Mouse (Mus musculus): ENCODE measurements around the gene Mvb12a. TPM values are rescaled to one million over a fixed set of nuclear protein-coding genes. Genes with fewer than 3 reads are reported as not detected.
"Not testable (repeated sequence)": the region's sequence is repeated elsewhere in the genome, so short reads cannot be mapped to it uniquely, and the experiment has no call there.

The Mvb12a gene
- total RNA-seq, 2 experiments from 2014 or later: 28.4 to 28.5 TPM

DNA sequence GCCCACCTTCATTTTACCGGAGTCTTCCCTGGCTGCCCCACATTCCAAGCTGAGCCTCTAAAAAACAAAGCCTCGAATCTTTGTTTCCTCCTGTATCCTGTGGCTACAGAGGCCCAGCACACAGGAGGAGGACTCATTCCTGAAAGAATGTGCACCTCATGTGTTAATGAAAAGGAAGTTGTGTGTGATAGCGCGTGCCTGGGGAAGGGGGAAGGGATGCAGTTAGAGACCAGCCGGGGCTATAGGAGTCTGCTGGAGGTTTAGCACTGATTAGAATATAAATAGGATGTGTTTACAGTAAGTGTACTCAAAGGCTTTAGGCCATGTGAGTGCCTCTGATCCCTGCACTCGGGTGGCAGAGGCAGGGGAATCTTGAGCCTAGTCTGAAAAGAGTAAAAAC is 16.4 kb upstream of the Mvb12a start:
- no peak for DNase-seq

DNA sequence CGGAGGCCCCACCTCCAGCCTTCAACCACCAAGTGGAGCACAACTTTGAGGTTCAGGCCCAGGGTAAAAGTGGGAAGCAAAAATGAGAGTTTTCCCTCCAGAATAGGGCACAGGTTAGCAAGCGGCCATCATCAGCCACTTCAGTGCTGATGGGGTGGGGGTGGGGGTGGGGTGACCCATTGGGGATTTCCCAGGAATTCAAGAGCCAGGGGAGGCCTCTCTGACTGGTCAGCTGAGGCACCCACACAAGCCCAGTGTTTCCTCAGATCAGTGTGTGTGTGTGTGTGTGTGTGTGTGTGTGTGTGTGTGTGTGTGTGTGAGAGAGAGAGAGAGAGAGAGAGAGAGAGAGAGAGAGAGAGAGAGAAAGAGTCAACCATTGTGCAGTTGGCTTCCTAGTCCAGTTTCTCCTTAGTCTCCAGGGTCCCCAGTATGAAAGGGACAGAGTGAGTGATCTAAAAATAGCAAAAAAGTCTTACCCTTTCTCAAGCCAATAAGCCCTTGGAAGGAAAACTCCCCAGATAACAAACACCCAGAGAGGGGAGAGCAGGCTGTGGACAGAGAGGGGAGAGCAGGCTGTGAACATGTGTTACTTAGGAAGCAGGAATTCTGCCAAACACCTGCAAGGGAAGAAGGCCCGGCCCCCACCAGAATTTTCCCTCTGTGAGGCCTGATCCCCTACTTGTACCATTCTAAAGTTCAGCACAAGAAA is 15.4 kb upstream of the Mvb12a start:
- DNase-seq: peak in 1 of 2 experiments; percentile 33

DNA sequence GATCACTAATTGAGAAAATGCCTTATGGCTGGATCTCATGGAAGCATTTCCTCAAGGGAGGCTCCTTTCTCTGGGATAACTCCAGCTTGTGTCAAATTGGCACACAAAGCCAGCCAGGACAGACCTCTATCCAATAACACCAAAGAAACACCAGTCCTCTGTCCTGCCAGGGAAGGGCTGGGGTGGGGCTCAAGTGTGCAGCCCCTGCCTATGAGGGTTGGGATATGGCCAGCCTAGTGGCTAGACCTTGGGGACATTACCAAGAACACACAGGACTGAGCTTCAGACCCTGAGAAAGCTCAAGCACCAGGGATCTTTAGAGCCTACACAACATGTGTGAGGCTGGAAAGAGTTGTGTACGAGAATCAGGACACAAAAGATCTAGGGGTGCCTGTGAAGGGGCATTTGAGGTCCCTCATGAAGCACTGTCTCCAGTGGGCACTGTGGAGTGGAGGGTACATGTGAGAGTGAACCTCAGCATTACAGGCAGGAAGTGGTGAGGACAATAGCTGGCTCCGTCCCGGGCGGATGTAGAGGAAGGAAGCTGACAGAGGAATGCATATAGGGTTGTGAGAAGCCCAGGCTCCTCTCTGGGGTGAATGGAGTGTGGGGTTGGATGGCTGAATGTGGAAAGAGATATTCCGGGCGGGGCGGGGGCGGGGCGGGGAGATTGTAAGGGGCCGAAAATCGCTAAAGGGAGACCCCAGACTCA is 14.2 kb upstream of the Mvb12a start:
- DNase-seq: peak; percentile 59 to 73

DNA sequence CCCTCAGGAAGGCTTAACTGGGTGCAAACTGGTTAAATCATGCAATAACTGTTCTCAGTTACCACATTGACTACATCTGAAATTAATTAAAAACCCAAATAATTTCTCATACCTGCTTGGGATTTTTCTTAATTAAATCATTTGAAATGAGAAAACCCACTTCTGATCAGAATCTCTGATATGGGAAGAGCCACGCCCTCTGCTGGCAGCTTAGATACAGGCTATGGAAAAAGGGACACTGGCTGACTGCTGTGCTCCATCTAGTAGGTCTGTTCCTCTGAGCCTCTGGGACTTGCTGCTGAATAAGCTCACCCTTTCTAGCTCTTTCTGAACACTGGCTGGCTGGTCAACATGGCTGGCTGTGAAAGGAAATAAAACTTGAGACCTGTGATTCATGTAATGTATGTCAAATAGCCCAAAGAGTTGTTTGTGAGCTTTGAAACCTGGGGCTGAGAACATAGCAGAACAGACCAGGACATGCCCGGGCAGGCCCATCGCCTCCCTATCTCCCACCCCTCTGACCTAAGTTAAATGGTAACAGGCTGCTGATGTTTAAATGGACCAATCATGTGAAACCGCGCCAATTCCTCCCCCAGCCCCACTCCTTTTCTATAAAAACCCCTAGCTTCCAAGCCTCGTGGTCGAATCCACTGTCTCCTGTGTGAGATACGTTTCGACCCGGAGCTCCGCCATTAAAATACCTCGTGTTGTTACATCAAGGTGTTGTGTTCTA is 11.8 kb upstream of the Mvb12a start:
- DNase-seq: not testable (repeated sequence)

DNA sequence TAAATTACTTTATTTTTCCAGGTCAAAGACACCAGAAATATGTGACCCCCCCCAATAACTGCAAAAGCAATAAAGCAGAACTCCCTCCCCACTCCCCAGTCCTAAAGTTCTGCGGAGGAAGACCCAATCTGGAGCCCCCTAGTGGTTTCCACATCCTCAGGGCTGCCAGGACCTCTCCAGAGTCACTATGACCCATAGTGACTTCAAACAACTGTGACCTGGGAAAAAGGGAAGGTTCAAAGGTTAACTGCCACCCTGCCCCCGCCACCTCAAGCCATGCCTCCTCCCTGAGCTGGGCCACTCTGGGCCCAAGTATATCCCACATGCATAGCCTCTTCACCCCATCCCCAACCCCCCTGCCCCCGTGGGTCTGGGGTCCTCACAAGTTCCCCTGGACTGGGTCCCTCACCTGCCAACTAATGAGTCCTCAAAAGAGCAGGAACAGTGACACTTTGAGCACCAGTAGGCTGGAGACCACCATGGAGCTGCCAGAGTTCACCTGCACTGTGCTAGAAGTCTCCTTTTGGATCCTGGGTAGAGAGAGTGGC is 8.4 kb upstream of the Mvb12a start:
- DNase-seq: no peak

DNA sequence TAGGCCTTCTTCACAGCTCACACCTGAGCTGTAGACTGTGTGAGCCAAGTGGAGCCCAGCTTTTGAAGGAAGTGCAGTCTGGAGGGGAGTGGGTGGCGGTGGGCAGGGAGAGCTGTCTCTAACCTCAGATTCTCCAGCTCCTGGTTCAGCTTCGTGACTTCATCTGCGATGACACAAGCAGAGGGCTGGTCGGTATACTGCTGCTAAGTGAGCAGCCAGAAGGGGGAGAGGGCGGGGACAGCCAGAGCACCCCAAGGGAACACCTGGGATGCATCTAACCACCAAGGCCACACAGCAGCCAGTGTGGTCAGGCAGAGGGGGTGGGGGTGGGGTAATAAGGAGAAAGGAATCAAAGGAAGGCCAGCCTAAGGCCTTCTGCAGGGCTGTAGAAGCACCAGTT is 7.1 kb upstream of the Mvb12a start:
- DNase-seq: no peak

DNA sequence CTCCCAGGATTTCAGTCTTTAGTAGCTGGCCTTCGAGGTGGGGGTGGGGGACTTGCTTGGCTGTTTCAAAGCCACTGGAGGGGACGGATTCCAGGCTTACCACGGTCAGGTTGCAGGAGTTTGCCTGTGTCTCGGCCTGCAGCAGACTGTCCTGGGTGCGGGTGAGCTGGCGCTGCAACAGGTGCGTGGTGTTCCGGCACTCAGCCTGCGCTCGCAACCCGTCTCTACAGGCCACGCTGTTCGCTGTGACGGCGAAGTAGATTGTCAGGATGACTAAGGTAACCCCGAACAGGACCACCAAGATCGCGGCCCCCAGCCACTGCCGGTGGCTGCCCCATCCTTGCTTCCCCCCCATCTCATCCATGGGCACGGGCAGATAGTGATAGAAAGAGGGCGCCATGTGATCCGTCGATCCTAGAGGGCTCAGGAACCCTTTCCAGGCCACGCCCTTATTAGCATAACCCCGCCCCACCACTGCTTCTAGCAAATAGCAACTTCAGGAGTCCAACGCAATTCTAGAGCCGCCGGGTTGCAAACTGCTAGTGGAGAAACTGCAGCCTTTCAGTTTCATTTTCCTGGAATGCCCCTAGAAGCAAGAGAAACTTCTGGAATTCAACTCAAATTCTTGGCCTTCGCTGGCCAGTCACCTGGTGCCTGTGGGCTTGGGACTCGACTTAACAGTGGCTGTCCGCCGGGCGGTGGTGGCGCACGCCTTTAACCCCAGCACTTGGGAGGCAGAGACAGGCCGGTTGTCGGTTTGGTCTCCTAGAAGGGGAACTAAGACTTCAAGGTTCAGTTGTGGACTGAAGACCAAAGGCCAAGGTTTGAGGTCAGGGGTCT is 5.5 kb upstream of the Mvb12a start, which contains the start of gene Bst2:
Bst2 (minus strand) TSS at position 429 of the 840 bp plus-strand sequence.
- DNase-seq: peak; percentile 94 to 96

DNA sequence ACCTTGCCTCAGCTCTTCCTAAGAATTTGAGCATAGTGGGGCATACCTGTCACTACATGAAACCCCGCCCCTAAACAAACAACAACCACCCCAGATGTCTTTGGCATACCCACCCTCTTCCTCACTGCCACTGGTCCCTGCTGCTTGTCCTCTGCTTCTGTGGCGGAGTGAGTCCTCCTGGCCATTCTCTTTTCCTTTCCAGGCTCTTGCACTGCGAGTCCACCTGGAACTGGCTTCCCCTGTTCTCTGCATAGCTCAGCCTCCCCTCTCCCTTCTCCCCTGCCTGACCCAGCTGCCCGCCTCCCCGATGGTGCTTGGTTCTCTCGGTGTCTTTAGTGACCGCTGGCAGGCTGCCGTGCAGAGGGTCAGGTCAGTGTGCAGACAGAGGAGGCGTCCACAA is 1.0 kb downstream of the Mvb12a start:
- no peak for DNase-seq

DNA sequence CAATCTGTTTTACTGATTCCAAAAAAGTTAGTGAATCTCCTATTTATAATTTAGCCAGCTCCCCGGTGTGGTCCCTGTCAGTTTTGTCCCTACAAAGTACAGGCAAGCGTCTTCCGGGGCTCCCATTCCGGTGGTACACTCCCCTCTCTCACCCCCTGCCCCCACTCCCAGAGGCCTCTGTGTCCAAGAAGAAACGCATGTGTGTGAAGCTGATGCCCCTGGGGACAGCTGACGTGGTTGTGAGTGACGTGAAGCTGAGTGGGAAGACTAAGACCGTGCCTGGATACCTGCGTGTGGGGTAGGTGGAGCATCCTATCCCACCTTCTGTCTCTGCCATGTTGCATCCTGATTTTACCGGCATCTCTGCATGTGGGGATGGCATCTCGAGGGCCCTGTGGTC is 2.3 kb downstream of the Mvb12a start:
- DNase-seq: no peak

DNA sequence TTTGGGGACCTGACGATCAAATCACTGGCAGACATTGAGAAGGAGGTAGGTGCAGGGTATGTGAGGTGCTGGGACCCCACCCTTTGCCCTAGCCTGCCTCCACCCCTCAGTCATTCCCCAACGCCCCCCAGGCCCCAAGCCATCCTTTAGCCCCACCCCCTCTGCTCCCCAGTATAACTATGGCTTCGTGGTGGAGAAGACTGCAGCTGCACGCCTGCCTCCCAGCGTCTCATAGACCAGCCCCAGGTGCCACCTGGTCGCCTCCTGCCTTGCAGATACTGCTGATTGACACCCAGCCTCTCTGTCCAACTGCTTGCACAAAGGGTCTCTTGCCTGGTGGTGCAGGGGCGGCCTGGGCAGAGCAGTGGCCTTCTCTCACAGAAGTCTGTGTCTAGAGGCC is 4.9 kb downstream of the Mvb12a start:
- no peak for DNase-seq

DNA sequence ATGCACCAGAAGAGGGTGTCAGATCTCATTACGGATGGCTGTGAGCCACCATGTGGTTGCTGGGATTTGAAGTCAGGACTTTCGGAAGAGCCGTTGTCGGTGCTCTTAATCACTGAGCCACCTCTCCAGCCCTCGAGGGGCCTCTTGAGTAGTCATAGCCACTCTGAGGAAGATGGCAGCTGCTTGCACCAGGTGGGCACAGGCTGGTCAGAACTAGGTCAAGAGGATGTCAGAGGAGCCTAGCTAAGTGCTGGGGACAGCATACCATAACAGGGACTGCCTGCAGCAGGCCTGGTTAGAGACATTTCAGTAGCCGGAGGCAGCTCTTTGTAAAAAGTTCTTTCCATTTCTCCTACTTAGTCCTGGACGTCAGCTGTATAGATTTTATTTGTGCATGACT is 8.0 kb downstream of the Mvb12a start:
- DNase-seq: no peak

DNA sequence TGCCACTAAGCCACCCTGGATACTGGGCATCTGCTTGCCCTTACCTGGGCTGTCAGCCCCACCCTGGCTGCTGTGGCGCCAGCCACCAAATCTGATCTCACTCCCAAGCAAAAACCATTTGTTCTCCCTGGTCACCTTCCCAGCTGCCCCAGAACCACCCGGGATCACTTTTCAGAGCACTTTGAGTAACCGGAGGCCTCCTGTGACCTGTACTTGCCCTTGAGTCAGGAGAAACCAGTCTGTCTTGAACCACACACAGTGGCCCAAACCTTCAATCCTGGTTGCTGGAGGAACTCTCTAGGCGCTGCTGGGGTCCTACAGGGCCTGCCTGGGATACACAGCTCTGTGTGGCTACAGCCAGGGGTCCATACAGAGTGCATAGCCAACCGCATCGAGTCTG is 10.0 kb downstream of the Mvb12a start:
- DNase-seq: no peak

DNA sequence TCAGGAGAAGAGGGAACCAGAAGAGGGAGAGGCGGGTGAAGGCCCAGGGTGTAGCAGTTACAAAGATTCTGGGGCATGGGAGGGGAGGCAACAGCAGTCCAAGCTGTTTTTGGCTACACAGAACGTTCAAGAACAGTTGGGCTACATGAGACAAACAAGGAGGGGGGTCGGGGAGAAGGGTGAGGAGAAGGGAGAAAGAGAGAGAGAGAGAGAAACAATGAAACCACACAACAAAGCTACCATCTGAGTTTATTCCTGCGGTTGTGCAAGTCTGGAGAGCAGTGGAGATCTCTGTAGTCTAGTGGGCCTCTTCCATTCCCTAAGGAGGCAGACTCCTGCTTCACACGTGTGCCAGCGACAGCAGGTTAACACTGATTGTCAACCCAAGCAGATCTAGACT is 11.3 kb downstream of the Mvb12a start:
- no peak for DNase-seq

DNA sequence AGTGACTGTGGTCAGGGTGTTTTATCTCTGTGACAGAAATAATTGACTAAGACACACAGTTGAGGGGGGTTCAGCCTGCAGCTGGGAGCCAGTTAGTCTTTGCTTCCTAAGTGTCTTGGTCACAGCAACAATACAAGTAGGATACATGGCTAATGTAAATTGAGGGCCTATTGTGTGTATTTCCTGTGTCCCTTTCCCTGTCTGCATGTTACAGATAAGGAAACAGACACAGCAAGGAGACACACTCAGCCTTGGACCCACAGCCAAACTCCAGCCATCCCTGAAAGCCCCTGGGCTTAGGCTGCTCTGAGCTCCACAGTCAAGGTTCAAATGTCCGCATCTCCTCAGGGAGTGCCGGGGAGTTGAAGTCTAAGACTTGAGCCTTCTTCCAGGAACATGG is 11.9 kb downstream of the Mvb12a start:
- DNase-seq: no peak

DNA sequence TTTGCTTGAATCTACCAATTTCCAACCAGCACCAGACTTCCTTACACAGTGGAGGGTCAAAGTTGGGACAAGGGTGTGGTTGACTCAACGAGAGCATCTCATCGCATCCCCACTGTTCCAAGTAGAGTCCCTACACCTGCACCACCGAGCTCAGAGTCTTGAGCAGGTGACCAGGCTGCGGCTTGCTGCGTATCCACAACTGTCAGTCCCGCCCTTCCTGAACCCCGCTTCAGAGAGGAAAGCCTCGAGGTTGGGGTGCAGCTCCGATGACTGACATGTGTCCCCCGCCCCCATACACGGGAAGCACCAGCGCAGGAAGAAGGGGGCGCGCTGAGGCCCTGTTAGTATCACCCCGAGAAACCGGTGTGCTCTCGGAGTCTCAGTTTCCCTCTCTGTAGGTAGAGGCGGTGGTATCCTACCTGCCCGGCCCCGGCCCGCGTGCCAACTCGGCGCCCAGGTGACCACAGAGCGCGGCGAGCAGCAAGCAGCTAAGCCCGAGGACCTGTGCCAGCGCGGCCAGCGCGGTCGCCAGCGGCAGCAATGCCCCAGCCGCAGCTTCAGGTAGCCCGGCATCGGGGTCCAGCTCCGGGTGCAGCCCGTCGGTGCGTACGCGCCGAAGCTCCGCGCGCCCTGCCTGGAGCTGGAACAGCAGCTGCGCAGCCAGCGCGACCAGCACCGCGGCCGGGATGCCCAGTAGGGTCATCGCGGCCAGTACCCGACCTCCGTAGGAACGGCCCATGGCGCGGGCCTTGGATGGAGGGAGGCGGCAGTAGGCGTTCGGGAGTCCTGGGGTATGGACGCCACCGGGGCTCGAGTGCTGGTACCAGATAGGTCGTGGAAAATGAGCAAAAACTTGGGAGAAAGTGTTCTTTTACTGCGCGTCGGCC is 15.6 kb downstream of the Mvb12a start, which contains the start of gene Tmem221:
Tmem221 (minus strand) TSS at position 801 of the 887 bp plus-strand sequence.
- DNase-seq: no peak

DNA sequence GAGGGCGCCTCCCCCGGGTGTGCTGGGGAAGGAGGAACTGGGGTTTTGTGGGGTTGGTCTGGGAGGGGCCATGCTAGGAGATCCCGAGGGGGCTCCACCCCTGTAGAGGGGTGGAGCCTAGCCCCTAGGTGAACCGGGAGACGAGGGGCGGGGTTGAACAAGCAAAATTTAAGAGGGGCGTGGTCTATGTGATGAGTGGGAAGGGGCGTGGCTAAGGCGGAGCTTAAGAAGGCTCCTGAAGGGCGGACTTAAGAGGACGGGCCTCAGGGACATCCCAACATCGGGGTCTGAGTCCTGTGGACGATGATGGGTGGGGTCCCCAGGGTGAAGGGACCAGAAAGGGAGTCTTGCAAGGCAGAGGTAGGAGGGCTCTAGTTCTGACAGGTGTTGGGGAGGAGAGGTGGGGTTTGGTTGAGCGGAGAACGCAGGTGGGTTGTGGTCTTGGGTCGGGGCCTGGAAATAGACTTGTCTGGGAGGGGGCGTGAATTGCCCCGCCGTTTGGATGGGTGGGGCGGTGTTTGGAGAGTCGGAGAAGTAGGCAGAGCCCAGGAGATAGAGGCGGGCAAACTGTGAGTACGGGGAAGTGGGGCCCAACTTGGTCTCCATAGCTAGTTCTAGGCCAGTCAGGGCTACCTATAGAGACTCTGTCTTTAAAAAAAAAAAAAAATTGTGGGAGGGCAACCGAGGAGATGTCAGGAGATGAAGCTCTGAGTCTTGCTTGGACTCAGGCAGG is 16.4 kb downstream of the Mvb12a start:
- peak; percentile 70 to 75 for DNase-seq

DNA sequence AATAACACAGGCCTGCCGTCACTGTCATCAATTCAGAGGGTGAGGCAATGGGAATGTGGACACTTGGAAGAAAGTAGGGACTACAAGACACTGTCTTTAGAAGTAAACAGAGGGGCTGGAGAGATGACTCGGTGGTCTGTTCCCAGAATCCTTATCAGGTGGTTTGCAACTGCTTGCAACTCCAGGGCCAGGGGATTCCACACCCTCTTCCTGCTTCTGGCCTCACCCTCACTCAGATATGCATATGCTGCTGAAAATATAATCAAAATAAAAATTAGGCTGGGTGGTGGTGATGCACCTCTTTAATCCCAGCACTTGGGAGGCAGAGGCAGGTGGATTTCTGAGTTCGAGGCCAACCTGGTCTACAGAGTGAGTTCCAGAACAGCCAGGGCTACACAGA is 17.3 kb downstream of the Mvb12a start:
- no peak for DNase-seq

DNA sequence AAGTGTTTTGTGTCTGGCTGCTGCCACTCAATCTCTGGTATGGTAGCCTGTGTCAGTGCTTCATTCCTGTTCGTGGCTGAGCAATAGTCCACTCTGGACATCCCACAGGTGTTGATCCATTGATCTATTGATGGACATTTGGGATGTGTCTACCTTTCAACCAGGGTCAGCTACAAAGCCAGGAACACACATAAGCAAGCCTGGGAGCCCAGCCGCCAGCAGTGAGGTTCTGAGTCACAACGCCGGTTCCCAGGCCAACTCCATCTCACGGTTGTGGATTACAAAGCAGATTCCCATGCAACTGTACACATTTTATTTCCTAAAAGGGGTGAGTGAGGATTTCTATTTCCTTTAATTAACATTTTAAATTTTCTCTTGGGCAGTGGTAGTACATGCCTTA is 18.0 kb downstream of the Mvb12a start:
- DNase-seq: no peak

DNA sequence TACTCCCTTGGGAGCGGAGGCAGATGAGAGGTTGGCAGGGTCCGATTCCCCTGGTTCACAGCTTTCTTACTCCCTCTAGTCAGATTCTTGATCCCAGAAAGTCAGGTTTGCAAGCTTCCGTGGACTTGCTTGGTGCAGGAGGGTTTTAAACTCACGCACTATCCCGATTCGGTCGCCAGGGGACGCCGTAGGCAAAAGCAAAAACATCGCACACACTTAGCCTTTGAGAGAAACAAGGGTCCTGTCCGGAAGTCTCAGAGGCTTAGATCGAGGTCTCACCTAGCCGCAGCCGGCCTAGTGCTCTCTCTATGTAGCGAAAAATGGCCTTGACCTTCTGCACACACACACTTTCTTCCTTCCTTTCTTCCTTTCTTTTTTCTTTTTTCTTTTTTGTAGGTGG is 18.7 kb downstream of the Mvb12a start:
- peak; percentile 50 to 83 for DNase-seq

DNA sequence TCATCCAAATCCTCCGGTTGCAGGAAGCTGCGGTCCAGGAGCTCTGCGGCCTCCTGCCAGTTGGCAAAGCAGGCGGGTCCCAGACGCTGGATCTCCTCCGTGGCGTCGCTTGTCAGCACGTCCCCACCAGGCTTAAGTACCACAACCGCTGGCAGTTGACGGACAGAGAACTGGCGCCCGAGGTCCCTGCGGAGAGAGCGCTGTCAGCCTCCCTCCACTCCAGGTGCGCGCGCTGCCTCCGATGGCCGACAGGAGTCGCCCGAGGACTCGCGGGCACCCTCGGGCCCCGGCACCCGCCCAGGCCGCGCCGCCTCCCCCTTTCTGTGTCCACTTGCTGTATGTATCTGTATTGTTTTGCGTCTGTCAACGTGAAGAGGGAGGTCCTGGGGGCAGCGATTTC is 20.0 kb downstream of the Mvb12a start:
- DNase-seq: peak; percentile 85 to 90

Data from heart, adult 18-20 months (tissue).